In genomic region chr5:63607447-63607846, GRCm38 (mm10) we compare ENCODE assay signal across 14 mouse cellular contexts. TPM values are rescaled to one million over a fixed set of nuclear protein-coding genes. Genes with fewer than 3 reads are reported as not detected.
DNase-seq lines count a peak whose midpoint lies in the region.
"Had no signal": no experiment of that assay in that cellular context is flagged by ENCODE, and none has a peak within 500 bp of the region (broad histone marks: within the 10 kb centered on the region; RNA-seq: fewer than 3 reads in every experiment).

No protein-coding gene starts in this region.

- DNase-seq in layer of hippocampus, adult 9-10 months (ENCODE audit: low spot score) = peak; percentile 27
- DNase-seq in layer of hippocampus, postnatal 36 days = no peak
- peak; percentile 36 for DNase-seq in NIH3T3 (ENCODE audit: low read depth)
- DNase-seq in left cerebral cortex, adult 9 months (ENCODE audit: low spot score in 2 of 2) = peak; percentile 28 to 76
- DNase-seq in right cerebral cortex, postnatal 36 days (ENCODE audit: low spot score in 2 of 2) = peak; percentile 28 to 49
- DNase-seq in cerebellum, postnatal 4 days (ENCODE audit: low spot score in 2 of 2) = no peak
- DNase-seq in urinary bladder, postnatal 4 days (ENCODE audit: low spot score in 2 of 2) = no peak
- DNase-seq: cerebellum, postnatal 14 days; heart, postnatal 14 days; liver, postnatal 0 days; thymus, adult 18-20 months had no signal

RNA-seq across cellular contexts. Expression of gene Nwd2, which starts 41.5 kb away (rescaled TPM):
- total RNA-seq in layer of hippocampus, postnatal 36 days (2021) = 10 to 100 TPM; 18.9 to 19.8 TPM
- total RNA-seq: adrenal gland, adult 18-20 months; ES-E14; gastrocnemius, postnatal 4 days; heart, postnatal 14 days had no signal

Comparison
In these comparisons a context has a peak if more than half of its experiments do, and no peak if none do; other contexts are left out.
1. DNase-seq: peak in layer of hippocampus, adult 9-10 months (single experiment), NIH3T3 (single experiment), left cerebral cortex, adult 9 months (2 of 2) and right cerebral cortex, postnatal 36 days (2 of 2); none in layer of hippocampus, postnatal 36 days (0 of 2), cerebellum, postnatal 4 days (0 of 2) and urinary bladder, postnatal 4 days (0 of 2).